Mouse (Mus musculus): ENCODE results near the gene Gja4.

- TF ChIP-seq POLR2A (IDR thresholded peaks at IDR 0.05; ENCODE audit: control insufficient read depth, extremely low read depth, insufficient read depth, low read length, poor library complexity) (no peak), CTCF (IDR thresholded peaks at IDR 0.05; ENCODE audit: borderline replicate concordance, control insufficient read depth, extremely low read depth, insufficient read depth, low read length, poor library complexity) (no peak)
Measured at GRCm38 (mm10) chr4:127354506-127355485, 41.0 kb upstream of the Gja4 start.

All from thymus, adult 2 months (tissue).